Mouse (Mus musculus) kidney, adult 2 months (tissue): ENCODE measurements around the gene Uchl4.

Source experiments
- CTCF ChIP-seq: fragments of 200-500 bp; conservative IDR thresholded peaks from 2 replicates; pipeline ENCODE4 v1.5.1; 2011; ENCODE audit warnings: low read depth, mild to moderate bottlenecking, control low read depth, low read length, moderate library complexity, mixed read lengths; ENCODE audit not compliant: insufficient read depth, insufficient read length
- POLR2A ChIP-seq: fragments of 200-500 bp; IDR thresholded peaks from one replicate; pipeline ENCODE4 v1.6.1; 2011; ENCODE audit warnings: low read depth, low read length, control low read depth

DNA sequence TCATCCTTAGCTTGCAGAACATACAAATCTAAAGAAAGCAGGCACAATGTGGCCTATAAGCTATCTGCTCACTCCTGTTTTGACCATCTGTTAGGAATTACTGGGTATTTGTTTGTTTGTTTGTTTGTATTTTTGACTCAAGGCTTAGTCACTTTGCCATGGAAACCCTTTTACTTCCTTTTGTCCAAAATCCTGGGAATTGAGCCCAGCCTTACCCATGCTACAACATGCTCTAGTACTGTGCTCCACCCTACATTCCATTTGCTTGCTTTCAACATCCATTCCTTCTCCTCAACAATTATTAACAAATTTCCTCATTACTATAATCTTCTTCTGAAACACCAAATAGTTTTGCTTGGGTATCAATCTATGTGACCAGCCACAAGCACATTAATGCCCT, 32.1 kb upstream of the Uchl4 start:
- TF ChIP-seq CTCF (no peak), POLR2A (no peak)
